Mouse (Mus musculus): ENCODE data around the gene Ubxn4.

DNA sequence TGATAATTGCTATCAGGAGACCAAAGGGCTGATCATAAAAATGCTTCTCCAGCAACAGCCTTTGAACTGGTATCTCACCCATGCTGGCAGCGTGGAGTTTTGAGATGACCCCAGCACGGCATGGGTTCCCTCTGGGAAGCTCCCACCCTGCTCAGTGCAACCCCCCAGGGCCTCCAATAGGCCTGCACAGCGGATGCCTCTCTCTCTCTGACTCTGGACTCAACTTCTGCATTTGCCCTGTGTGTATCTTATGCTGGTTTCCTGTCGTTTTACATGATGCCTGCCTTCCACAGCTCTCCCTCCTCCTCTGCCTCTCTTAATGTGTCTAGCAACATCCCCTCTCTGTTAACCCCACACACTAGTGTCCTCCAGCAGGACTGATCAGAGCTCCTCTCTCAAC is 70.9 kb downstream of the Ubxn4 start:
- TF ChIP-seq GATA1 (IDR thresholded peaks at IDR 0.05; ENCODE audit: low read length) (no peak), TAL1 (IDR thresholded peaks at IDR 0.05; ENCODE audit: low read length) (no peak)
